Mouse (Mus musculus): ENCODE measurements around the gene Rpl13. TPM values are rescaled to one million over a fixed set of nuclear protein-coding genes. Genes with fewer than 3 reads are reported as not detected.

Rpl13 gene
- 829 and 864 TPM in 2 replicates for polyA plus RNA-seq (2012; rRNA removed)

GRCm38 (mm10) chr8:123101735-123102685 is at the start of gene Rpl13:
Rpl13 (plus strand) TSS chr8:123102350.
- H3K27ac ChIP-seq (ENCODE audit: insufficient read depth, low read length): no peak within 1 kb of the TSS
- DNase-seq: peak; percentile 98
- 1% methylated on average over 56 of the region's 56 CpGs for WGBS
- H3K4me3 ChIP-seq (replicated peaks; ENCODE audit: insufficient read depth, low read depth, low read length): peak within 1 kb of the TSS; percentile 58
- no peaks in the 10 kb centered on the region for H3K27me3 ChIP-seq (ENCODE audit: control insufficient read depth, insufficient read depth, low read length)
- H3K4me1 ChIP-seq (ENCODE audit: control insufficient read depth, insufficient read depth, low read length): 0 out of 2 replicates have a peak, but pooled peaks cover 2% of the 10 kb centered on the region
- TF ChIP-seq POLR2A (IDR thresholded peaks at IDR 0.05; ENCODE audit: borderline replicate concordance, insufficient read depth, low read length) (peak; percentile 86), CTCF (IDR thresholded peaks at IDR 0.05; ENCODE audit: borderline replicate concordance, insufficient read depth, low read depth, low read length) (no peak)

DNA sequence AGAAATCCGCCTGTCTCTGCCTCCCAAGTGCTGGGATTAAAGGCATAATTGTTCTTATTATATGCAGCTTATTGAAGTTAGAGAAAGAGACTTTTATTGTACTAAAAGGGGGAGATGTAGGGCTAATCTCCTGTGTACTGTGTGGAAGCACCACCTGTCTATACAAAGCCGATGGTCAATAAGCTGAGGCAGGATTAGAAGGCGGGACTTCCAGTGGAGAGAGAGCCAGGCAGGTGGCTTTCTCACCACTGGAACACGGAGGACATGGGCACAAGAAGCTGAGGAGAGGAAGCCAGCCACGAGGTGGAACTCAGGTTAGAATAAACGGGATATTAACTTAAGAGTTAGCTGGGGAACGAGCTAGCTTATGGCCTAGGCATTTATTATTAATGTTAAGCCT is 39.4 kb upstream of the Rpl13 start, which contains the start of gene Spg7:
Gene Spg7 (plus strand): TSS at position 222 of the 400 bp plus-strand sequence.
- Histone ChIP-seq H3K4me1 (ENCODE audit: control insufficient read depth, insufficient read depth, low read length) (peaks cover 9% of the 10 kb centered on the region), H3K27ac (ENCODE audit: insufficient read depth, low read length) (no peak within 1 kb of the TSS), H3K4me3 (replicated peaks; ENCODE audit: insufficient read depth, low read depth, low read length) (no peak within 1 kb of the TSS), H3K27me3 (ENCODE audit: control insufficient read depth, insufficient read depth, low read length) (no peaks in the 10 kb centered on the region)
- 79% methylated on average over 7 of the region's 7 CpGs for WGBS
- no peak for TF ChIP-seq POLR2A (IDR thresholded peaks at IDR 0.05; ENCODE audit: borderline replicate concordance, insufficient read depth, low read length)
- no peak for TF ChIP-seq CTCF (IDR thresholded peaks at IDR 0.05; ENCODE audit: borderline replicate concordance, insufficient read depth, low read depth, low read length)
- DNase-seq: no peak

DNA sequence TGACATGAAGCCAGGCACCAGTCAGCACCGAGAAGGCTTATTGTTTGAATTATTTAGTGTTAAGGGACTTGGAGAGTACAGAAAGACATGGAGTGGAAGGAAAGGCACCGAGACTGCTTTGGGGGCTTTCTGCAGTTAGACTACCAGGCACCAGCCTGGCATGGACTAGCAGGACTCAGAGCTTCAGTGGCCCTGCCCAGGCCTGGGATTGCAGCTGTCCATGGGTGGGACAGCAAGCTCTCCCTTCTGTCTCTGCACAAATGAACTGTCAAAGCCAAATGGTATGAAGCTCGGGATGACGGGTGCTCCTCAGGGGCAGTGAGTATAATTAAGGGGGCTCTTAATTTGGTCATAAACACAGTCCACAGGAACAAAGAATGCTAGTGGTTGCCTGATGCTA is 38.1 kb upstream of the Rpl13 start:
- Histone ChIP-seq H3K27me3 (ENCODE audit: control insufficient read depth, insufficient read depth, low read length) (no peaks in the 10 kb centered on the region), H3K27ac (ENCODE audit: insufficient read depth, low read length) (peak overlapping the region; percentile 87; the same call in 1 of the 2 replicates), H3K4me1 (ENCODE audit: control insufficient read depth, insufficient read depth, low read length) (peaks cover 9% of the 10 kb centered on the region), H3K4me3 (replicated peaks; ENCODE audit: insufficient read depth, low read depth, low read length) (no peak overlapping the region)
- no peak for DNase-seq
- 63% methylated on average over 4 of the region's 4 CpGs for WGBS
- TF ChIP-seq CTCF (IDR thresholded peaks at IDR 0.05; ENCODE audit: borderline replicate concordance, insufficient read depth, low read depth, low read length): no peak
- no peak for TF ChIP-seq POLR2A (IDR thresholded peaks at IDR 0.05; ENCODE audit: borderline replicate concordance, insufficient read depth, low read length)

GRCm38 (mm10) chr8:123064809-123065213 is 37.3 kb upstream of the Rpl13 start:
- no peak for DNase-seq
- Histone ChIP-seq H3K27ac (ENCODE audit: insufficient read depth, low read length) (peak overlapping the region; percentile 87), H3K4me3 (replicated peaks; ENCODE audit: insufficient read depth, low read depth, low read length) (peak overlapping the region; percentile 93), H3K4me1 (ENCODE audit: control insufficient read depth, insufficient read depth, low read length) (peaks cover 9% of the 10 kb centered on the region), H3K27me3 (ENCODE audit: control insufficient read depth, insufficient read depth, low read length) (no peaks in the 10 kb centered on the region)
- WGBS: 1% methylated on average over 14 of the region's 14 CpGs
- TF ChIP-seq CTCF (IDR thresholded peaks at IDR 0.05; ENCODE audit: borderline replicate concordance, insufficient read depth, low read depth, low read length) (no peak), POLR2A (IDR thresholded peaks at IDR 0.05; ENCODE audit: borderline replicate concordance, insufficient read depth, low read length) (no peak)

DNA sequence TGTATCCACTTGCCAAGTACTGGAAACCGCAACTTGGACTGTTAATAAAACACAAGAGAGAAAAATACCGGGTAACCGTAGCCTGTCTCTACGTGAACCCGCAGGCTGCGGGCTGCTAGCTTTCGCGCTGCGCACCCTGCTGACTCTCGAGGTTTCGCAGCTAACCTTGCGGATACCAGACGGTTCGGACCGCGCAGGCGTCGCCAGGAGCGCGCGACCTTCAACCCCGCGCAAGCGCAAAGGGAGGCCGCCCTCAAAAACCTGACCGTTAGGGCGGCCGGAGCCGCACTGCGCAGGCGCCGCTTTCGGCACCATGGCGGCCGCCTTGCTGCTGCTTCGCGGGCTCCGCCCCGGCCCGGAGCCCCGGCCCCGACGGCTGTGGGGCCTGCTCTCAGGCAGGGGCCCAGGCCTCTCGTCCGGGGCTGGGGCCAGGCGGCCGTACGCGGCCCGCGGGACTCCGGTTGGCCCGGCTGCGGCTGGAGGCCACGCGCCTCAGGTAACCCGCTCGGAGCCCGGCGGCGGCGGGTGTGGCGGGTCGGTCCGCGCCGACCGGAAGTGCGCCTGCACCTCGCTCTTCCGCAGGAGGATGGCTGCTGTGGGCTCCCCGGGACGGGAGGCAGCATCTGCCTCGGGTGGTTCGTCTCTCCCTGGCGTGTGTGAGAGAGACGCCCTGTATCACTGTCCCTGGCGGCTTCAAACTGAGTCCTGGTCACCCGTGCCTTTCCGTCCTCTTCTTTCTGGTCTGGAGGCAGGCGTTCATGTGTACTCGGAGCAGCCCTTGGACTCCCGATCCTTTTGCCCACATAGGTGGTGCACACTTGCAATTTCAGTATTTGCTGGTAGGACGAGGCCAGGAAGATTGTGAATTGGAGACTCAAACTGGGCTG is 36.7 kb upstream of the Rpl13 start:
- DNase-seq: peak; percentile 95 to 97
- WGBS: under 1% methylated on average over 81 of the region's 84 CpGs
- Histone ChIP-seq H3K27me3 (ENCODE audit: control insufficient read depth, insufficient read depth, low read length) (no peaks in the 10 kb centered on the region), H3K27ac (ENCODE audit: insufficient read depth, low read length) (peak overlapping the region; percentile 87), H3K4me3 (replicated peaks; ENCODE audit: insufficient read depth, low read depth, low read length) (peak overlapping the region; percentile 93), H3K4me1 (ENCODE audit: control insufficient read depth, insufficient read depth, low read length) (peaks cover 9% of the 10 kb centered on the region; the same call in 1 of the 2 replicates)
- TF ChIP-seq POLR2A (IDR thresholded peaks at IDR 0.05; ENCODE audit: borderline replicate concordance, insufficient read depth, low read length): peak; percentile 90
- peak; percentile 40; the same call in 1 of the 2 replicates for TF ChIP-seq CTCF (IDR thresholded peaks at IDR 0.05; ENCODE audit: borderline replicate concordance, insufficient read depth, low read depth, low read length)

DNA sequence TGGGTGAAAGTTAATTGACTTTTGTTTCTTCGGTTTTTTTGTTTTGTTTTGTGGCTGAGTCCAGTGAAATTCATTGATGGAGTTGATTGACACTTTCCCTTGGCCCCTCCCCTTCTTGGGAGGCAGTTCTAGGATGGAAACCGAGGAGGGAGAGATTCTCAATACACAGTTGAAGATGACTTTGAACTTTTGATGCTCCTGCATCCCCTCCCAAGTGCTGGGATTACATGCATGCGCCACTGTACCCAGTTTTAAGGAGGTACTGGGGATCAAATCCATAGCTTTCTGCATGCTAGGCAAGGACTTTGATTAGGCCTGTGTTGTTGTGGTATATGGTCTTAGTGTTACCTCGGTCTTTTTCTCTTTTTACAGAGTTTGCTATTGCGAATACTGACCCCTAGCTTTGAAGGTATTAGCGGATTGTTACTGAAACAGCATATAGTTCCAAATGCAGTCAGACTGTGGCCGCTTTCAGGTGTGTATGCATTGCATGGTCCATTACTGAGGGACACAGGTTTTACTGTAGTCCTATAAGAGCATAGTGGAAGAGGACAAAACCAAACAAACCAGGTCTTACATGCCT is 36.0 kb upstream of the Rpl13 start:
- H3K27me3 ChIP-seq (ENCODE audit: control insufficient read depth, insufficient read depth, low read length): no peaks in the 10 kb centered on the region
- peaks cover 9% of the 10 kb centered on the region for H3K4me1 ChIP-seq (ENCODE audit: control insufficient read depth, insufficient read depth, low read length)
- peak overlapping the region; percentile 93 for H3K4me3 ChIP-seq (replicated peaks; ENCODE audit: insufficient read depth, low read depth, low read length)
- WGBS: 26% methylated on average over 7 of the region's 7 CpGs
- peak overlapping the region; percentile 57 for H3K27ac ChIP-seq (ENCODE audit: insufficient read depth, low read length)
- no peak for TF ChIP-seq CTCF (IDR thresholded peaks at IDR 0.05; ENCODE audit: borderline replicate concordance, insufficient read depth, low read depth, low read length)
- TF ChIP-seq POLR2A (IDR thresholded peaks at IDR 0.05; ENCODE audit: borderline replicate concordance, insufficient read depth, low read length): no peak
- DNase-seq: no peak

- H3K27me3 ChIP-seq (ENCODE audit: control insufficient read depth, insufficient read depth, low read length): no peaks in the 10 kb centered on the region
Observed at GRCm38 (mm10) chr8:123071176-123071575, 31.0 kb upstream of the Rpl13 start.

More at GRCm38 (mm10) chr8:123071176-123071575, 31.0 kb upstream of the Rpl13 start:
- no peak overlapping the region for H3K27ac ChIP-seq (ENCODE audit: insufficient read depth, low read length)
- DNase-seq: peak in 1 of 2 experiments; percentile 29
- H3K4me1 ChIP-seq (ENCODE audit: control insufficient read depth, insufficient read depth, low read length): peaks cover 9% of the 10 kb centered on the region
- TF ChIP-seq POLR2A (IDR thresholded peaks at IDR 0.05; ENCODE audit: borderline replicate concordance, insufficient read depth, low read length): no peak
- H3K4me3 ChIP-seq (replicated peaks; ENCODE audit: insufficient read depth, low read depth, low read length): no peak overlapping the region
- 19% methylated on average over 4 of the region's 4 CpGs for WGBS
